Mouse (Mus musculus) heart, embryonic 13.5 days (tissue): ENCODE measurements around the gene Msx1. TPM values are rescaled to one million over a fixed set of nuclear protein-coding genes. Genes with fewer than 3 reads are reported as not detected.
"Not testable (repeated sequence)": the region's sequence is repeated elsewhere in the genome, so short reads cannot be mapped to it uniquely, and the experiment has no call there.

ENCODE experiments used
- ATAC-seq: fragments of 200-750 bp; cut with Nextera tagmentation; 2 replicates; pipeline ENCODE4 v1.8.0; 2017; ENCODE audit warnings: moderate TSS enrichment; ENCODE audit not compliant: insufficient number of reproducible peaks, low FRiP score, low TSS enrichment; ENCODE audit errors: extremely low read depth
- H3K27ac ChIP-seq: fragments of 300-500 bp; sonication (generic); replicated peaks from 2 replicates; pipeline ENCODE4 v1.5.1; 2015; ENCODE audit warnings: moderate library complexity, mild to moderate bottlenecking, inconsistent platforms
- H3K27me3 ChIP-seq: fragments of 300-500 bp; sonication (generic); replicated peaks from 2 replicates; pipeline ENCODE4 v1.6.1; 2015; ENCODE audit warnings: mild to moderate bottlenecking, inconsistent platforms
- H3K36me3 ChIP-seq: fragments of 300-500 bp; sonication (generic); 2 replicates; pipeline ENCODE4 v1.6.1; 2015; ENCODE audit warnings: mild to moderate bottlenecking, inconsistent platforms
- H3K4me1 ChIP-seq: fragments of 300-500 bp; sonication (generic); 2 replicates; pipeline ENCODE4 v1.6.1; 2015; ENCODE audit warnings: inconsistent platforms
- H3K4me2 ChIP-seq: fragments of 300-500 bp; sonication (generic); 2 replicates; pipeline ENCODE4 v1.6.1; 2015; ENCODE audit warnings: inconsistent platforms, mild to moderate bottlenecking, moderate library complexity
- H3K4me3 ChIP-seq: fragments of 300-500 bp; sonication (generic); 2 replicates; pipeline ENCODE4 v1.5.1; 2015; ENCODE audit warnings: moderate library complexity, mild to moderate bottlenecking, inconsistent platforms
- H3K9ac ChIP-seq: fragments of 300-500 bp; sonication (generic); 2 replicates; pipeline ENCODE4 v1.6.1; 2015; ENCODE audit warnings: inconsistent platforms, mild to moderate bottlenecking, moderate library complexity
- H3K9me3 ChIP-seq: fragments of 300-500 bp; sonication (generic); 2 replicates; pipeline ENCODE4 v1.6.1; 2016; ENCODE audit warnings: inconsistent platforms
- WGBS: fragments of 180-500 bp; shearing (Covaris S2); methylation state at CpG from one replicate; pipeline ENCODE4 v1.1.7; 2015; ENCODE audit warnings: mixed read lengths; 5-methylcytosine and 5-hydroxymethylcytosine counted together
- polyA plus RNA-seq: library from polyadenylated mRNA; unstranded; fragments of >200 nt; fragmentation: Nextera tagmentation; extraction: Ambion mirVana; gene quantifications from 2 replicates; pipeline ENCODE4 v1.2.1, GENCODE M21; 2015

The Msx1 gene
- polyA plus RNA-seq, 1 experiment from 2014 or later: 8.6 TPM

GRCm38 (mm10) chr5:37835590-37836266, 11.3 kb upstream of the Msx1 start:
- Histone ChIP-seq H3K9ac (no peak overlapping the region), H3K27ac (no peak overlapping the region), H3K36me3 (no peaks in the 10 kb centered on the region), H3K9me3 (no peaks in the 10 kb centered on the region), H3K4me2 (no peak overlapping the region), H3K27me3 (peaks cover 93% of the 10 kb centered on the region), H3K4me1 (no peaks in the 10 kb centered on the region), H3K4me3 (no peak overlapping the region)
- WGBS: 0% methylated on average over 6 of the region's 6 CpGs
- no peak for ATAC-seq

GRCm38 (mm10) chr5:37832766-37833165, 8.4 kb upstream of the Msx1 start:
- ATAC-seq: no peak
- WGBS: 11% methylated on average over 6 of the region's 6 CpGs
- no peaks in the 10 kb centered on the region for H3K36me3 ChIP-seq
- no peak overlapping the region for H3K27ac ChIP-seq
- no peak overlapping the region for H3K9ac ChIP-seq
- peaks cover 98% of the 10 kb centered on the region for H3K27me3 ChIP-seq
- H3K9me3 ChIP-seq: no peaks in the 10 kb centered on the region
- no peak overlapping the region for H3K4me2 ChIP-seq
- H3K4me1 ChIP-seq: 0 out of 2 replicates have a peak, but pooled peaks cover 4% of the 10 kb centered on the region
- H3K4me3 ChIP-seq: no peak overlapping the region

GRCm38 (mm10) chr5:37832031-37832430, 7.6 kb upstream of the Msx1 start:
- Histone ChIP-seq H3K4me1 (peaks cover 4% of the 10 kb centered on the region; the same call in 1 of the 2 replicates), H3K27me3 (peaks cover 98% of the 10 kb centered on the region), H3K4me2 (no peak overlapping the region), H3K36me3 (no peaks in the 10 kb centered on the region), H3K27ac (no peak overlapping the region), H3K4me3 (no peak overlapping the region), H3K9me3 (no peaks in the 10 kb centered on the region), H3K9ac (no peak overlapping the region)
- no peak for ATAC-seq
- 9% methylated on average over 13 of the region's 13 CpGs for WGBS

- H3K27ac ChIP-seq, H3K4me3 ChIP-seq, H3K4me2 ChIP-seq, H3K9ac ChIP-seq, H3K9me3 ChIP-seq, H3K36me3 ChIP-seq, ATAC-seq: not testable (repeated sequence)
- Histone ChIP-seq H3K27me3 (peaks cover 98% of the 10 kb centered on the region), H3K4me1 (peaks cover 11% of the 10 kb centered on the region; the same call in 1 of the 2 replicates)
- WGBS: 10% methylated on average over 6 of the region's 7 CpGs
Observed at GRCm38 (mm10) chr5:37830436-37830835, 6.1 kb upstream of the Msx1 start.

GRCm38 (mm10) chr5:37829926-37830325, 5.5 kb upstream of the Msx1 start:
- no peak for ATAC-seq
- H3K9ac ChIP-seq: no peak overlapping the region
- whole genome bisulfite sequencing: 3% methylated on average over 4 of the region's 4 CpGs

GRCm38 (mm10) chr5:37829296-37829670, 4.9 kb upstream of the Msx1 start:
- ATAC-seq: no peak
- no peaks in the 10 kb centered on the region for H3K36me3 ChIP-seq
- no peak overlapping the region for H3K4me3 ChIP-seq
- no peaks in the 10 kb centered on the region for H3K9me3 ChIP-seq
- H3K27ac ChIP-seq: no peak overlapping the region
- WGBS: 6% methylated on average over 10 of the region's 10 CpGs
- no peak overlapping the region for H3K9ac ChIP-seq
- peaks cover 99% of the 10 kb centered on the region for H3K27me3 ChIP-seq
- peaks cover 11% of the 10 kb centered on the region; the same call in 1 of the 2 replicates for H3K4me1 ChIP-seq
- H3K4me2 ChIP-seq: no peak overlapping the region

More at GRCm38 (mm10) chr5:37829926-37830325, 5.5 kb upstream of the Msx1 start:
- Histone ChIP-seq H3K27ac (no peak overlapping the region), H3K36me3 (no peaks in the 10 kb centered on the region), H3K4me2 (no peak overlapping the region), H3K4me1 (peaks cover 11% of the 10 kb centered on the region; the same call in 1 of the 2 replicates), H3K9me3 (no peaks in the 10 kb centered on the region), H3K27me3 (peaks cover 99% of the 10 kb centered on the region), H3K4me3 (no peak overlapping the region)

GRCm38 (mm10) chr5:37828591-37829295, 4.4 kb upstream of the Msx1 start:
- Histone ChIP-seq H3K4me2 (no peak overlapping the region), H3K36me3 (no peaks in the 10 kb centered on the region), H3K9ac (no peak overlapping the region), H3K27ac (no peak overlapping the region), H3K27me3 (peaks cover 99% of the 10 kb centered on the region), H3K4me1 (peaks cover 16% of the 10 kb centered on the region), H3K4me3 (no peak overlapping the region), H3K9me3 (no peaks in the 10 kb centered on the region)
- WGBS: 3% methylated on average over 35 of the region's 35 CpGs
- no peak for ATAC-seq

GRCm38 (mm10) chr5:37828001-37828400, 3.6 kb upstream of the Msx1 start:
- H3K27me3 ChIP-seq: peaks cover 99% of the 10 kb centered on the region
- H3K9ac ChIP-seq: no peak overlapping the region
- WGBS: 3% methylated on average over 14 of the region's 14 CpGs

GRCm38 (mm10) chr5:37827626-37827950, 3.2 kb upstream of the Msx1 start:
- Histone ChIP-seq H3K4me1 (peaks cover 21% of the 10 kb centered on the region), H3K27ac (no peak overlapping the region), H3K36me3 (no peaks in the 10 kb centered on the region), H3K4me3 (peak overlapping the region; percentile 24), H3K9ac (no peak overlapping the region), H3K27me3 (peaks cover 99% of the 10 kb centered on the region), H3K4me2 (peak overlapping the region; percentile 46), H3K9me3 (no peaks in the 10 kb centered on the region)
- ATAC-seq: no peak
- 2% methylated on average over 9 of the region's 9 CpGs for WGBS

More at GRCm38 (mm10) chr5:37828001-37828400, 3.6 kb upstream of the Msx1 start:
- Histone ChIP-seq H3K4me3 (no peak overlapping the region), H3K27ac (no peak overlapping the region), H3K4me2 (no peak overlapping the region), H3K4me1 (peaks cover 20% of the 10 kb centered on the region), H3K9me3 (no peaks in the 10 kb centered on the region), H3K36me3 (no peaks in the 10 kb centered on the region)
- no peak for ATAC-seq

GRCm38 (mm10) chr5:37826706-37827625, 2.6 kb upstream of the Msx1 start:
- Histone ChIP-seq H3K4me2 (peak overlapping the region; percentile 46), H3K4me1 (peaks cover 21% of the 10 kb centered on the region), H3K36me3 (no peaks in the 10 kb centered on the region), H3K27ac (no peak overlapping the region), H3K9ac (0 out of 2 replicates have a peak overlapping the region, but pooled peaks have one; percentile 14), H3K27me3 (peaks cover 99% of the 10 kb centered on the region), H3K4me3 (peak overlapping the region; percentile 24), H3K9me3 (no peaks in the 10 kb centered on the region)
- WGBS: under 1% methylated on average over 59 of the region's 59 CpGs
- no peak for ATAC-seq
